Mouse (Mus musculus) embryonic facial prominence, embryonic 11.5 days (tissue): ENCODE data around the gene Anapc2. TPM values are rescaled to one million over a fixed set of nuclear protein-coding genes. Genes with fewer than 3 reads are reported as not detected.

Experiments used
- ATAC-seq: fragments of 200-750 bp; cut with Nextera tagmentation; replicated peaks from 2 replicates; pipeline ENCODE4 v1.8.0; 2017; ENCODE audit warnings: low read depth; ENCODE audit not compliant: insufficient number of reproducible peaks, low FRiP score, low TSS enrichment
- DNase-seq: peaks from one replicate; pipeline ENCODE4 v3.0.0-alpha.2; 2015; ENCODE audit warnings: low spot score
- H3K27ac ChIP-seq: fragments of 300-500 bp; sonication (generic); replicated peaks from 2 replicates; pipeline ENCODE4 v1.5.1; 2014; ENCODE audit warnings: mild to moderate bottlenecking, low read depth, low read length, control low read depth
- H3K27me3 ChIP-seq: fragments of 300-500 bp; sonication (generic); 2 replicates; pipeline ENCODE4 v1.6.1; 2014; ENCODE audit warnings: mild to moderate bottlenecking, low read length, moderate library complexity, mixed read lengths; ENCODE audit not compliant: control insufficient read depth, insufficient read depth
- H3K36me3 ChIP-seq: fragments of 300-500 bp; sonication (generic); replicated peaks from 2 replicates; pipeline ENCODE4 v1.6.1; 2014; ENCODE audit warnings: low read depth, mild to moderate bottlenecking, low read length, moderate library complexity, mixed read lengths; ENCODE audit not compliant: control insufficient read depth, insufficient read depth
- H3K4me1 ChIP-seq: fragments of 300-500 bp; sonication (generic); 2 replicates; pipeline ENCODE4 v1.6.1; 2014; ENCODE audit warnings: low read length, mixed read lengths; ENCODE audit not compliant: control insufficient read depth, insufficient read depth
- H3K4me2 ChIP-seq: fragments of 300-500 bp; sonication (generic); 2 replicates; pipeline ENCODE4 v1.6.1; 2014; ENCODE audit warnings: low read depth, mild to moderate bottlenecking, control low read depth, low read length, moderate library complexity
- H3K4me3 ChIP-seq: fragments of 300-500 bp; sonication (generic); 2 replicates; pipeline ENCODE4 v1.5.1; 2014; ENCODE audit warnings: low read depth, low read length, control low read depth
- H3K9ac ChIP-seq: fragments of 300-500 bp; sonication (generic); replicated peaks from 2 replicates; pipeline ENCODE4 v1.6.1; 2014; ENCODE audit warnings: mild to moderate bottlenecking, control low read depth, low read length
- H3K9me3 ChIP-seq: fragments of 300-500 bp; sonication (generic); replicated peaks from 2 replicates; pipeline ENCODE4 v1.6.1; 2016; ENCODE audit warnings: mild to moderate bottlenecking, low read length, inconsistent platforms, mixed read lengths; ENCODE audit not compliant: control insufficient read depth
- WGBS: fragments of 180-500 bp; shearing (Covaris S2); extraction: QIAGEN DNeasy Blood & Tissue Kit; methylation state at CpG from one replicate; pipeline ENCODE4 v1.1.7; 2014; 5-methylcytosine and 5-hydroxymethylcytosine counted together
- polyA plus RNA-seq: library from polyadenylated mRNA; unstranded; fragments of >200 nt; fragmentation: Nextera tagmentation; extraction: Ambion mirVana; gene quantifications from 2 replicates; pipeline ENCODE4 v1.2.1, GENCODE M21; 2014

The Anapc2 gene
- polyA plus RNA-seq, 1 experiment from 2014 or later, result 111 TPM

DNA sequence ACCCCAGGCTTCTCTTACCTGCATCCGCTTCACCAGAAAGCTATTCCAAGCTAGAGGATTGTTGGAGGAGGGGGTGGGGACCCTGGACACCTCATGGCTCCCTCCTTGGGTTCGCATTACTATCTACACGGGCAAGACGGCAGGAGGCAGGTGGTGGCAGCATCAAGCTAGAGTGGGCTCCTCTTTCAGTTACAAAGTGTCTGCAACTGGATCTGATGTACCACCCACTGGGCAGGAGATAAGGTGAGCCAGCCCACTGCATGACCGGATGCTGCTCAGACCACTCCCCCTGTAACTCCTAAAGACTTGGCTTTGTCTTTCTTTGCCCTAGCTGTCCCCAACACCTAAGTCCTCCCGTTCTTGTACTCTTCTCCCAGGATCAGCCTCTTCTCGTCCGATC is 35.7 kb upstream of the Anapc2 start, which contains the start of gene Rnf224:
Gene Rnf224 (minus strand): TSS at position 174 of the 400 bp plus-strand sequence.
- WGBS, result 36% methylated on average over 8 of the region's 8 CpGs

GRCm38 (mm10) chr2:25237522-25237921 is 34.8 kb upstream of the Anapc2 start:
- DNase-seq (no peak), ATAC-seq (no peak)
- Histone ChIP-seq H3K27me3 (peaks cover 17% of the 10 kb centered on the region), H3K4me3 (no peak overlapping the region), H3K9ac (no peak overlapping the region), H3K36me3 (no peaks in the 10 kb centered on the region), H3K27ac (no peak overlapping the region), H3K9me3 (no peaks in the 10 kb centered on the region), H3K4me1 (peaks cover 7% of the 10 kb centered on the region; the same call in 1 of the 2 replicates), H3K4me2 (no peak overlapping the region)
- WGBS, result 67% methylated on average over 4 of the region's 4 CpGs

More for the DNA sequence above, 35.7 kb upstream of the Anapc2 start, which contains the start of gene Rnf224:
- Histone ChIP-seq H3K36me3 (no peaks in the 10 kb centered on the region), H3K4me2 (no peak within 1 kb of the TSS), H3K27ac (no peak within 1 kb of the TSS), H3K9ac (no peak within 1 kb of the TSS), H3K9me3 (no peaks in the 10 kb centered on the region), H3K4me3 (no peak within 1 kb of the TSS), H3K27me3 (peaks cover 8% of the 10 kb centered on the region), H3K4me1 (peaks cover 4% of the 10 kb centered on the region; the same call in 1 of the 2 replicates)
- DNase-seq, result no peak
- ATAC-seq, result no peak

- no peak for ATAC-seq
- Histone ChIP-seq H3K27ac (no peak overlapping the region), H3K36me3 (no peaks in the 10 kb centered on the region), H3K27me3 (peaks cover 23% of the 10 kb centered on the region), H3K4me1 (peaks cover 8% of the 10 kb centered on the region; the same call in 1 of the 2 replicates), H3K4me3 (no peak overlapping the region), H3K4me2 (no peak overlapping the region), H3K9me3 (no peaks in the 10 kb centered on the region), H3K9ac (no peak overlapping the region)
- DNase-seq, result no peak
Measured at GRCm38 (mm10) chr2:25238106-25238505, 34.2 kb upstream of the Anapc2 start.

- H3K4me3 ChIP-seq, result no peak overlapping the region
- H3K4me2 ChIP-seq, result no peak overlapping the region
- peaks cover 25% of the 10 kb centered on the region for H3K27me3 ChIP-seq
- H3K36me3 ChIP-seq, result no peaks in the 10 kb centered on the region
- H3K27ac ChIP-seq, result no peak overlapping the region
- H3K4me1 ChIP-seq, result peaks cover 8% of the 10 kb centered on the region; the same call in 1 of the 2 replicates
- no peak for DNase-seq
- 90% methylated on average over 3 of the region's 3 CpGs for WGBS
- ATAC-seq, result no peak
- H3K9me3 ChIP-seq, result no peaks in the 10 kb centered on the region
- no peak overlapping the region for H3K9ac ChIP-seq
Measured at GRCm38 (mm10) chr2:25239766-25240165, 32.5 kb upstream of the Anapc2 start.

- H3K4me1 ChIP-seq, result peaks cover 8% of the 10 kb centered on the region; the same call in 1 of the 2 replicates
- whole genome bisulfite sequencing, result 45% methylated on average over 8 of the region's 8 CpGs
- peaks cover 25% of the 10 kb centered on the region for H3K27me3 ChIP-seq
- peak overlapping the region; percentile 55 for H3K4me2 ChIP-seq
- DNase-seq (no peak), ATAC-seq (peak; percentile 10; the same call in 1 of the 2 replicates)
- H3K27ac ChIP-seq, result no peak overlapping the region
- no peaks in the 10 kb centered on the region for H3K9me3 ChIP-seq
- peak overlapping the region; percentile 37 for H3K9ac ChIP-seq
- H3K4me3 ChIP-seq, result no peak overlapping the region; the same call in 1 of the 2 replicates
- H3K36me3 ChIP-seq, result no peaks in the 10 kb centered on the region
Measured at GRCm38 (mm10) chr2:25240310-25240709, 32.0 kb upstream of the Anapc2 start.

DNA sequence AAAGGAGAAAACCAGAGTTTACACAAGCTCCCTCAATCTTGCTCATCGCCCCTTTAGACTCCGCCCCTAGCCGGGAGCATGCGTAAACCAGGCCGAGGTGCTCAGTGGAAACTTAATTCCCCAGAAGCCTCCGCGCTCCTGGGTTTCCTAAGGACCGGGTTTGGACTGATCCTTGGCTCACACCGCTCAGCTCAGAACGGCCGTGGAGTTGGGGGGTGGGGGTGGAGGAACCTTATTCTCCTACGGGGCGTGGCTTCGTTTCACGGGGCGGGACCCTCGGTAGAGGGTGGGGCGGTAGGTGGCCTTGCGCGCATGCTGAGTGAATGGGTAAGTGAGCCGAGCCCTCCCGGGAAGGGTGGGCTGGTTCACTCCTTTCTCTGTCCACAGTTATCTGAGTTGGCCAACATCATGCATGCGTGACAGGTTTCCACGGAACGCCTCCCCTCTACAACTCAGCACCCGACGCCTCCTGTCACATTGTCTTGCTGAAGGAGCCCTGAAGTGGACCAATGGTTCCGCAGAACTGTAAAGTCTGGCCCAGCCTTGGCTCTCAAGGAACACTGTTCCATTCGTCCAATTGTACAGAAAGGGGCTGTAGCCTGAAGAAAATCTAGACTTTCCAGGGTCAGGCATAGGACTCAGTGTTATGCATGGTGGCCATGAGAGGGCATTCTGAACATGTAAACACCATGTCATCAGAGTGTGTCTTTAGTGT is 31.4 kb upstream of the Anapc2 start:
- no peaks in the 10 kb centered on the region for H3K9me3 ChIP-seq
- H3K27ac ChIP-seq, result no peak overlapping the region
- H3K9ac ChIP-seq, result peak overlapping the region; percentile 34
- peak overlapping the region; percentile 55 for H3K4me2 ChIP-seq
- peak overlapping the region; percentile 54 for H3K4me3 ChIP-seq
- peaks cover 8% of the 10 kb centered on the region; the same call in 1 of the 2 replicates for H3K4me1 ChIP-seq
- no peaks in the 10 kb centered on the region for H3K36me3 ChIP-seq
- 1% methylated on average over 29 of the region's 29 CpGs for WGBS
- DNase-seq, result peak; percentile 86
- peak; percentile 74 for ATAC-seq
- peaks cover 25% of the 10 kb centered on the region for H3K27me3 ChIP-seq

DNA sequence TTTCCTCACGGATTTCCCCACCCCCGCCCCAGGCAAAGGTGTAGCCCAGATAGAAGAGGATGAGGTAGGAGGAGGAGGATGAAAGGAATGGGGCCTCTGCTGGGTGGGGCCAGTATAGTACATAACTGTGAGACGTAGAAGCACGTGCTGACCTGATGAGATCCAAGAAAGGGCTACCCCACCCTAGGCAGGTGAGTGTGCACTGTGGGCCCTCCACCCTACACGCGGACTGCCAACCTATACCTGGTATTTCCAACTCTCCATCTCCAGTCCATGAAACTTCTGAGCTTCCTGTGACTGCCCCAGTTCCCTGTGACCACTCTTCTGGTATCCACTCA is 30.9 kb upstream of the Anapc2 start:
- H3K27ac ChIP-seq, result no peak overlapping the region
- WGBS, result 24% methylated on average over 6 of the region's 6 CpGs
- no peak for ATAC-seq
- peak overlapping the region; percentile 54 for H3K4me3 ChIP-seq
- H3K27me3 ChIP-seq, result peaks cover 25% of the 10 kb centered on the region
- no peak for DNase-seq
- 0 out of 2 replicates have a peak overlapping the region, but pooled peaks have one; percentile 60 for H3K9ac ChIP-seq
- no peaks in the 10 kb centered on the region for H3K36me3 ChIP-seq
- H3K4me2 ChIP-seq, result peak overlapping the region; percentile 95
- peaks cover 8% of the 10 kb centered on the region; the same call in 1 of the 2 replicates for H3K4me1 ChIP-seq
- H3K9me3 ChIP-seq, result no peaks in the 10 kb centered on the region

DNA sequence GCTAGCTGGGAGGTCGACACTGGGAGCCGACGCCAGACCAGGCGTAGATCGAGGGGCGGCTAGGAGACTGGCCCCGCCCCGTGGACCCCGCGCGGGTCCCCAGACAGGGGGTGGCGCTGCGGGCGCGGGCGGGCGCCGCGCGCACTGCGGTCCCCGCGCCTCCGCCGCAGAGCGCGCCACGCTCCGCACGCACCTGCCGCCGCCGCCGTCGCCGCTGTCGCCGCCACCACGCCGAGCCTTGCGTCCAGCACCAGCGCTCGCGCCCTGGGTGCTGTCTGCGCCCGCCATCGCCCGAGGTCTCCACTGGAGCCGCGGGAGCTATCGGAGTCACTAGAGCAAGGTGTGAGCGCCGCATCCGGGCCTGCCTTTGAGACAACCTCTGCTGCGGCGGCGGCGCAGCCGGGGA is 30.2 kb upstream of the Anapc2 start, which contains the start of the genes Rnf208 and Cysrt1:
Gene Rnf208 (plus strand): TSS at position 155 of the 406 bp plus-strand sequence.
Gene Cysrt1 (minus strand): TSS at position 352 of the 406 bp plus-strand sequence.
- DNase-seq (no peak), ATAC-seq (no peak)
- H3K4me1 ChIP-seq, result peaks cover 8% of the 10 kb centered on the region; the same call in 1 of the 2 replicates
- H3K4me3 ChIP-seq, result peak within 1 kb of the TSS; percentile 54
- H3K27ac ChIP-seq, result no peak within 1 kb of the TSS
- H3K27me3 ChIP-seq, result peaks cover 25% of the 10 kb centered on the region
- H3K9ac ChIP-seq, result peak within 1 kb of the TSS; percentile 60
- peak within 1 kb of the TSS; percentile 95 for H3K4me2 ChIP-seq
- no peaks in the 10 kb centered on the region for H3K9me3 ChIP-seq
- no peaks in the 10 kb centered on the region for H3K36me3 ChIP-seq
- under 1% methylated on average over 25 of the region's 59 CpGs for WGBS
